24 mouse cellular contexts compared by ENCODE assay signal in genomic region chr9:74228272-74228671, GRCm38 (mm10).
DNase-seq lines count a peak whose midpoint lies in the region; ATAC-seq and TF ChIP-seq lines count a peak whose summit lies in the region.
"Had no signal": no experiment of that assay in that cellular context is flagged by ENCODE, and none has a peak within 500 bp of the region (broad histone marks: within the 10 kb centered on the region; RNA-seq: fewer than 3 reads in every experiment).

No protein-coding gene starts in this region.

- no peak for TF ChIP-seq CTCF in left cerebral cortex, adult 2 months (IDR thresholded peaks at IDR 0.05)

- 71% methylated on average over 6 of the region's 6 CpGs for WGBS in forebrain, embryonic 14.5 days
- 85% methylated on average over 6 of the region's 6 CpGs for WGBS in forebrain, embryonic 11.5 days
- WGBS in forebrain, embryonic 16.5 days = 62% methylated on average over 6 of the region's 6 CpGs

- H3K9ac ChIP-seq in forebrain, embryonic 14.5 days (ENCODE audit: low read length) = no peak overlapping the region
- H3K9ac ChIP-seq in forebrain, embryonic 11.5 days (ENCODE audit: low read length) = no peak overlapping the region
- H3K9ac ChIP-seq in forebrain, embryonic 16.5 days (replicated peaks; ENCODE audit: low read depth, low read length) = no peak overlapping the region
- H3K9ac ChIP-seq: embryonic facial prominence, embryonic 13.5 days; hindbrain, embryonic 12.5 days; liver, postnatal 0 days had no signal

- H3K4me2 ChIP-seq in forebrain, embryonic 14.5 days (ENCODE audit: low read length) = no peak overlapping the region
- no peak overlapping the region for H3K4me2 ChIP-seq in forebrain, embryonic 11.5 days (ENCODE audit: low read depth, low read length, severe bottlenecking)
- no peak overlapping the region for H3K4me2 ChIP-seq in forebrain, embryonic 16.5 days (ENCODE audit: low read length)
- H3K4me2 ChIP-seq: embryonic facial prominence, embryonic 13.5 days; hindbrain, embryonic 12.5 days had no signal

- DNase-seq in cerebellum, adult 9-10 months = no peak
- peak; percentile 37 for DNase-seq in forebrain, embryonic 14.5 days (ENCODE audit: low spot score)
- no peak for DNase-seq in forebrain, embryonic 11.5 days (ENCODE audit: low spot score)
- peak; percentile 65 for DNase-seq in left cerebral cortex, postnatal 4 days
- DNase-seq in left cerebral cortex, adult 2 months (ENCODE audit: extremely low spot score in 1 of 2, low spot score in 2 of 2) = no peak
- DNase-seq in layer of hippocampus, adult 9-11 months = no peak
- DNase-seq: adrenal gland, postnatal 14 days; embryo, embryonic 11 days; gastrocnemius, adult 2 months; kidney, adult 9 months; kidney, postnatal 25 days; liver, postnatal 0 days; thymus, adult 2 months; thymus, postnatal 4 days had no signal

- no peaks in the 10 kb centered on the region for H3K9me3 ChIP-seq in forebrain, embryonic 14.5 days (replicated peaks; ENCODE audit: control insufficient read depth, low read length)
- no peaks in the 10 kb centered on the region for H3K9me3 ChIP-seq in forebrain, embryonic 11.5 days (ENCODE audit: control insufficient read depth, low read length)
- no peaks in the 10 kb centered on the region for H3K9me3 ChIP-seq in forebrain, embryonic 16.5 days (ENCODE audit: control insufficient read depth, low read length)
- H3K9me3 ChIP-seq: embryonic facial prominence, embryonic 13.5 days; hindbrain, embryonic 12.5 days had no signal

- H3K4me1 ChIP-seq in forebrain, embryonic 14.5 days (ENCODE audit: control insufficient read depth, insufficient read depth, low read length) = no peaks in the 10 kb centered on the region
- H3K4me1 ChIP-seq in forebrain, embryonic 11.5 days (replicated peaks; ENCODE audit: control insufficient read depth, insufficient read depth, low read length) = no peaks in the 10 kb centered on the region
- H3K4me1 ChIP-seq in forebrain, embryonic 16.5 days (replicated peaks; ENCODE audit: control insufficient read depth, insufficient read depth, low read length) = peaks cover 5% of the 10 kb centered on the region; the same call in 1 of the 2 replicates
- H3K4me1 ChIP-seq: embryonic facial prominence, embryonic 13.5 days; hindbrain, embryonic 12.5 days had no signal

- H3K4me3 ChIP-seq in forebrain, embryonic 14.5 days (ENCODE audit: low read depth, low read length) = no peak overlapping the region
- no peak overlapping the region for H3K4me3 ChIP-seq in forebrain, embryonic 11.5 days (ENCODE audit: low read depth, low read length)
- no peak overlapping the region for H3K4me3 ChIP-seq in left cerebral cortex, adult 2 months
- no peak overlapping the region for H3K4me3 ChIP-seq in forebrain, embryonic 16.5 days (replicated peaks; ENCODE audit: low read length)
- H3K4me3 ChIP-seq: embryonic facial prominence, embryonic 13.5 days; erythroblast, embryonic 14.5 days; gastrocnemius, adult 2 months; hindbrain, embryonic 12.5 days had no signal

- no peaks in the 10 kb centered on the region for H3K36me3 ChIP-seq in forebrain, embryonic 14.5 days (ENCODE audit: control insufficient read depth, insufficient read depth, low read length)
- no peaks in the 10 kb centered on the region for H3K36me3 ChIP-seq in forebrain, embryonic 11.5 days (ENCODE audit: control insufficient read depth, insufficient read depth, low read length)
- H3K36me3 ChIP-seq in forebrain, embryonic 16.5 days (ENCODE audit: control insufficient read depth, insufficient read depth) = no peaks in the 10 kb centered on the region
- H3K36me3 ChIP-seq: embryonic facial prominence, embryonic 13.5 days; hindbrain, embryonic 12.5 days had no signal

- ATAC-seq in cerebellum, adult (ENCODE audit: insufficient number of reproducible peaks, low FRiP score, low TSS enrichment) = peak; percentile 40; the same call in 1 of the 2 replicates
- ATAC-seq in forebrain, embryonic 14.5 days = no peak
- no peak for ATAC-seq in forebrain, embryonic 11.5 days (replicated peaks; ENCODE audit: low FRiP score)
- peak; percentile 87 for ATAC-seq in forebrain, embryonic 16.5 days
- ATAC-seq: inflammation-experienced regulatory T-cells, adult 6 months; liver, postnatal 0 days; lung, postnatal 0 days; midbrain, embryonic 16.5 days had no signal

- no peak overlapping the region for H3K27ac ChIP-seq in forebrain, embryonic 14.5 days (ENCODE audit: low read depth, low read length)
- no peak overlapping the region for H3K27ac ChIP-seq in forebrain, embryonic 11.5 days (ENCODE audit: low read depth, low read length)
- no peak overlapping the region for H3K27ac ChIP-seq in left cerebral cortex, adult 2 months
- H3K27ac ChIP-seq in forebrain, embryonic 16.5 days (ENCODE audit: low read length) = no peak overlapping the region
- H3K27ac ChIP-seq: embryonic facial prominence, embryonic 13.5 days; gastrocnemius, adult 2 months; hindbrain, embryonic 12.5 days; macrophage; stomach, postnatal 0 days had no signal

- intact Hi-C loops in left cerebral cortex, postnatal 4 days (cut with DNase I) = no loop called here
- intact Hi-C loops in left cerebral cortex, adult 2 months (cut with DNase I) = no loop called here

- no peaks in the 10 kb centered on the region for H3K27me3 ChIP-seq in forebrain, embryonic 14.5 days (replicated peaks; ENCODE audit: control insufficient read depth, insufficient read depth, low read length)
- no peaks in the 10 kb centered on the region for H3K27me3 ChIP-seq in forebrain, embryonic 11.5 days (ENCODE audit: control insufficient read depth, insufficient read depth, low read length)
- H3K27me3 ChIP-seq in forebrain, embryonic 16.5 days (replicated peaks; ENCODE audit: control insufficient read depth, insufficient read depth, low read length) = no peaks in the 10 kb centered on the region
- H3K27me3 ChIP-seq: embryonic facial prominence, embryonic 13.5 days; hindbrain, embryonic 12.5 days had no signal

Comparison
In these comparisons a context has a peak if more than half of its experiments do, and no peak if none do; other contexts are left out.
1. ATAC-seq: peak in cerebellum, adult (single experiment) and forebrain, embryonic 16.5 days (single experiment); none in forebrain, embryonic 14.5 days (single experiment) and forebrain, embryonic 11.5 days (single experiment).
2. DNase-seq: peak in forebrain, embryonic 14.5 days (single experiment) and left cerebral cortex, postnatal 4 days (single experiment); none in cerebellum, adult 9-10 months (single experiment), forebrain, embryonic 11.5 days (single experiment), left cerebral cortex, adult 2 months (0 of 2) and layer of hippocampus, adult 9-11 months (single experiment).